Mouse (Mus musculus) liver, embryonic 14 days (tissue): ENCODE measurements around the gene Fam90a1a. TPM values are rescaled to one million over a fixed set of nuclear protein-coding genes. Genes with fewer than 3 reads are reported as not detected.

Experiments
- polyA plus RNA-seq: library from polyadenylated mRNA; depleted of rRNA; stranded (reverse); fragments of >200 nt; gene quantifications from 2 replicates; pipeline ENCODE4 v1.2.3, GENCODE M21; 2012; rRNA removed

Gene Fam90a1a
- polyA plus RNA-seq: not detected in 2 replicates

GRCm38 (mm10) chr8:21958414-21958813 is at the start of gene Fam90a1a:
Fam90a1a (plus strand) TSS chr8:21958714.

GRCm38 (mm10) chr8:21932610-21933009 is 25.9 kb upstream of the Fam90a1a start, which contains the start of gene Defb15:
Defb15 (minus strand) TSS chr8:21932710.

GRCm38 (mm10) chr8:21938052-21938451 is 20.5 kb upstream of the Fam90a1a start, which contains the start of gene Defb35:
Defb35 (plus strand) TSS chr8:21938352.

GRCm38 (mm10) chr8:21946462-21946861 is 12.1 kb upstream of the Fam90a1a start, which contains the start of gene Defb13:
Defb13 (plus strand) TSS chr8:21946762.

GRCm38 (mm10) chr8:21969475-21969874 is 11.0 kb downstream of the Fam90a1a start, which contains the start of gene Ccdc70:
Ccdc70 (plus strand) TSS chr8:21969775.

Other genes starting within 250 kb of the Fam90a1a start
- gene Defa24, start 224.2 kb upstream of the Fam90a1a start, polyA plus RNA-seq: not detected in 2 replicates
- gene Defb50, start 135.2 kb upstream of the Fam90a1a start, polyA plus RNA-seq: not detected in 2 replicates
- not detected in 2 replicates for gene Defb2, start 118.8 kb upstream of the Fam90a1a start, polyA plus RNA-seq
- gene Defb10, start 99.8 kb upstream of the Fam90a1a start, polyA plus RNA-seq: not detected in 2 replicates
- gene Defb9, start 73.3 kb upstream of the Fam90a1a start, polyA plus RNA-seq: not detected in 2 replicates
- gene Defb11, start 52.3 kb upstream of the Fam90a1a start, polyA plus RNA-seq: not detected in 2 replicates
- gene Defb15, start 26.0 kb upstream of the Fam90a1a start, polyA plus RNA-seq: not detected in 2 replicates
- gene Defb35, start 20.4 kb upstream of the Fam90a1a start, polyA plus RNA-seq: not detected in 2 replicates
- not detected in 2 replicates for gene Defb13, start 12.0 kb upstream of the Fam90a1a start, polyA plus RNA-seq
- not detected in 2 replicates for gene Ccdc70, start 11.1 kb downstream of the Fam90a1a start, polyA plus RNA-seq
- gene Atp7b, start 101.6 kb downstream of the Fam90a1a start, polyA plus RNA-seq: 8.5 and 9.9 TPM in 2 replicates
- gene Alg11, start 102.0 kb downstream of the Fam90a1a start, polyA plus RNA-seq: 3.2 and 3.6 TPM in 2 replicates
- gene Nek5, start 166.3 kb downstream of the Fam90a1a start, polyA plus RNA-seq: 0.03 TPM in 2 replicates
- 1.9 and 2.2 TPM in 2 replicates for gene Nek3, start 207.7 kb downstream of the Fam90a1a start, polyA plus RNA-seq
- 23.0 and 23.4 TPM in 2 replicates for gene Ckap2, start 227.1 kb downstream of the Fam90a1a start, polyA plus RNA-seq
- 5.3 and 6.0 TPM in 2 replicates for gene Vps36, start 234.1 kb downstream of the Fam90a1a start, polyA plus RNA-seq